Mouse (Mus musculus) right cerebral cortex, postnatal 14 days (tissue): ENCODE measurements around the gene Ahsa2.
A peak's percentile ranks its signal among the peaks of the same experiment; 100 is the strongest.
"Not testable (repeated sequence)": the region's sequence is repeated elsewhere in the genome, so short reads cannot be mapped to it uniquely, and the experiment has no call there.

Experiments
- DNase-seq: peaks from one replicate; pipeline ENCODE4 v3.0.0; 2022

Ahsa2 gene

GRCm38 (mm10) chr11:23497718-23498509 lies at the start of gene Ahsa2:
Gene Ahsa2 (minus strand): TSS chr11:23498030.
- peak; percentile 94 for DNase-seq

GRCm38 (mm10) chr11:23537446-23537845 lies 39.6 kb upstream of the Ahsa2 start:
- no peak for DNase-seq

GRCm38 (mm10) chr11:23520473-23521205 lies 22.8 kb upstream of the Ahsa2 start, which contains the start of gene 1700093K21Rik:
Gene 1700093K21Rik (minus strand): TSS chr11:23521155.
- DNase-seq: no peak

- DNase-seq: no peak
These were observed 21.2 kb upstream of the Ahsa2 start for GRCm38 (mm10) chr11:23518981-23519380.

- DNase-seq: no peak
These were observed 17.5 kb upstream of the Ahsa2 start for GRCm38 (mm10) chr11:23515315-23515714.

- DNase-seq: not testable (repeated sequence)
These were observed 17.0 kb upstream of the Ahsa2 start for GRCm38 (mm10) chr11:23514785-23515184.

- not testable (repeated sequence) for DNase-seq
These were observed 7.0 kb upstream of the Ahsa2 start for GRCm38 (mm10) chr11:23504801-23505200.

GRCm38 (mm10) chr11:23498609-23499008 lies 779 bp upstream of the Ahsa2 start:
- DNase-seq: no peak

GRCm38 (mm10) chr11:23497335-23497717 lies 504 bp downstream of the Ahsa2 start:
- peak; percentile 72 for DNase-seq

GRCm38 (mm10) chr11:23496661-23497060 lies 1.2 kb downstream of the Ahsa2 start:
- DNase-seq: no peak

GRCm38 (mm10) chr11:23495231-23495630 lies 2.6 kb downstream of the Ahsa2 start:
- no peak for DNase-seq

- no peak for DNase-seq
These were observed 5.6 kb downstream of the Ahsa2 start for GRCm38 (mm10) chr11:23492048-23492790.

- no peak for DNase-seq
These were observed 7.9 kb downstream of the Ahsa2 start for GRCm38 (mm10) chr11:23489955-23490354.

GRCm38 (mm10) chr11:23465862-23466261 lies 32.0 kb downstream of the Ahsa2 start:
- DNase-seq: not testable (repeated sequence)
